Mouse (Mus musculus) CD8-positive naive resting alpha-beta T cell, adult 2 months (primary cell): ENCODE results near the gene Olfr282.
A peak's percentile ranks its signal among the peaks of the same experiment; 100 is the strongest.

ENCODE experiments used
- DNase-seq, 2 experiments: peaks; one replicate each; pipeline ENCODE4 v3.0.0; 2022; ENCODE audit warnings: low read depth in 2 of 2, low spot score in 2 of 2

The Olfr282 gene

GRCm38 (mm10) chr15:98474958-98475357 lies 43.9 kb downstream of the Olfr282 start:
- DNase-seq, result no peak

GRCm38 (mm10) chr15:98475382-98475781 lies 44.4 kb downstream of the Olfr282 start:
- peak; percentile 30 to 31 for DNase-seq

GRCm38 (mm10) chr15:98476281-98476680 lies 45.3 kb downstream of the Olfr282 start:
- no peak for DNase-seq

- DNase-seq, result no peak
These were observed 48.6 kb downstream of the Olfr282 start for GRCm38 (mm10) chr15:98479568-98480102.

GRCm38 (mm10) chr15:98482701-98483100 lies 51.7 kb downstream of the Olfr282 start, which contains the start of gene Lalba:
Lalba (minus strand) TSS chr15:98482721.
- DNase-seq, result no peak

- DNase-seq, result no peak
These were observed 53.2 kb downstream of the Olfr282 start for GRCm38 (mm10) chr15:98483907-98484886.

- DNase-seq, result no peak
These were observed 55.5 kb downstream of the Olfr282 start for GRCm38 (mm10) chr15:98486433-98487021.
